Mouse (Mus musculus): ENCODE measurements around the gene Dnah12.
A peak's percentile ranks its signal among the peaks of the same experiment; 100 is the strongest.
"Not testable (repeated sequence)": the region's sequence is repeated elsewhere in the genome, so short reads cannot be mapped to it uniquely, and the experiment has no call there.

Dnah12 gene

GRCm38 (mm10) chr14:26719696-26720095, 26.6 kb downstream of the Dnah12 start:
- not testable (repeated sequence) for DNase-seq (ENCODE audit: extremely low spot score)

- DNase-seq (ENCODE audit: extremely low spot score): no peak
Observed at GRCm38 (mm10) chr14:26724898-26725297, 31.8 kb downstream of the Dnah12 start.

GRCm38 (mm10) chr14:26758566-26758965, 65.5 kb downstream of the Dnah12 start:
- DNase-seq (ENCODE audit: extremely low spot score): no peak

- DNase-seq (ENCODE audit: extremely low spot score): no peak
Observed at GRCm38 (mm10) chr14:26764827-26765226, 71.8 kb downstream of the Dnah12 start.

- DNase-seq (ENCODE audit: extremely low spot score): no peak
Observed at GRCm38 (mm10) chr14:26768195-26768594, 75.1 kb downstream of the Dnah12 start.

GRCm38 (mm10) chr14:26773536-26773935, 80.5 kb downstream of the Dnah12 start:
- DNase-seq (ENCODE audit: extremely low spot score): no peak

GRCm38 (mm10) chr14:26783731-26784130, 90.7 kb downstream of the Dnah12 start:
- DNase-seq (ENCODE audit: extremely low spot score): no peak

- DNase-seq (ENCODE audit: extremely low spot score): peak; percentile 6
Observed at GRCm38 (mm10) chr14:26785695-26786094, 92.6 kb downstream of the Dnah12 start.

- no peak for DNase-seq (ENCODE audit: extremely low spot score)
Observed at GRCm38 (mm10) chr14:26794431-26794830, 101.4 kb downstream of the Dnah12 start.

GRCm38 (mm10) chr14:26798330-26798729, 105.3 kb downstream of the Dnah12 start:
- no peak for DNase-seq (ENCODE audit: extremely low spot score)

GRCm38 (mm10) chr14:26799286-26799685, 106.2 kb downstream of the Dnah12 start:
- DNase-seq (ENCODE audit: extremely low spot score): no peak

GRCm38 (mm10) chr14:26805500-26805899, 112.4 kb downstream of the Dnah12 start:
- no peak for DNase-seq (ENCODE audit: extremely low spot score)

GRCm38 (mm10) chr14:26812734-26813133, 119.7 kb downstream of the Dnah12 start:
- no peak for DNase-seq (ENCODE audit: extremely low spot score)

GRCm38 (mm10) chr14:26813871-26814270, 120.8 kb downstream of the Dnah12 start:
- no peak for DNase-seq (ENCODE audit: extremely low spot score)

- DNase-seq (ENCODE audit: extremely low spot score): no peak
Observed at GRCm38 (mm10) chr14:26814908-26815307, 121.8 kb downstream of the Dnah12 start.

GRCm38 (mm10) chr14:26816785-26817184, 123.7 kb downstream of the Dnah12 start:
- DNase-seq (ENCODE audit: extremely low spot score): no peak

GRCm38 (mm10) chr14:26826020-26826419, 132.9 kb downstream of the Dnah12 start:
- DNase-seq (ENCODE audit: extremely low spot score): no peak

- DNase-seq (ENCODE audit: extremely low spot score): no peak
Observed at GRCm38 (mm10) chr14:26853053-26853452, 160.0 kb downstream of the Dnah12 start.

GRCm38 (mm10) chr14:26854066-26854465, 161.0 kb downstream of the Dnah12 start:
- DNase-seq (ENCODE audit: extremely low spot score): no peak

- DNase-seq (ENCODE audit: extremely low spot score): no peak
Observed at GRCm38 (mm10) chr14:26858364-26858763, 165.3 kb downstream of the Dnah12 start.

- no peak for DNase-seq (ENCODE audit: extremely low spot score)
Observed at GRCm38 (mm10) chr14:26859024-26859423, 165.9 kb downstream of the Dnah12 start.

- peak; percentile 4 for DNase-seq (ENCODE audit: extremely low spot score)
Observed at GRCm38 (mm10) chr14:26867356-26867755, 174.3 kb downstream of the Dnah12 start.

GRCm38 (mm10) chr14:26868299-26868698, 175.2 kb downstream of the Dnah12 start:
- no peak for DNase-seq (ENCODE audit: extremely low spot score)

GRCm38 (mm10) chr14:26878756-26879155, 185.7 kb downstream of the Dnah12 start:
- DNase-seq (ENCODE audit: extremely low spot score): no peak

GRCm38 (mm10) chr14:26879976-26880375, 186.9 kb downstream of the Dnah12 start:
- no peak for DNase-seq (ENCODE audit: extremely low spot score)
